Mouse (Mus musculus): Measurements from ENCODE around the gene Bcl9l. TPM values are rescaled to one million over a fixed set of nuclear protein-coding genes. Genes with fewer than 3 reads are reported as not detected.

Bcl9l gene
- polyA plus RNA-seq, 1 experiment = 61.6 TPM

GRCm38 (mm10) chr9:44537625-44538301 is 55.1 kb downstream of the Bcl9l start:
- Histone ChIP-seq H3K4me1 (ENCODE audit: control insufficient read depth, insufficient read depth, low read length) (no peaks in the 10 kb centered on the region), H3K27ac (ENCODE audit: insufficient read depth, low read length) (no peak overlapping the region), H3K4me3 (ENCODE audit: insufficient read depth, low read length) (no peak overlapping the region)
- TF ChIP-seq CTCF (IDR thresholded peaks at IDR 0.05; ENCODE audit: borderline replicate concordance, insufficient read depth, low read length) (no peak), POLR2A (IDR thresholded peaks at IDR 0.05; ENCODE audit: low read depth, low read length) (no peak)

DNA sequence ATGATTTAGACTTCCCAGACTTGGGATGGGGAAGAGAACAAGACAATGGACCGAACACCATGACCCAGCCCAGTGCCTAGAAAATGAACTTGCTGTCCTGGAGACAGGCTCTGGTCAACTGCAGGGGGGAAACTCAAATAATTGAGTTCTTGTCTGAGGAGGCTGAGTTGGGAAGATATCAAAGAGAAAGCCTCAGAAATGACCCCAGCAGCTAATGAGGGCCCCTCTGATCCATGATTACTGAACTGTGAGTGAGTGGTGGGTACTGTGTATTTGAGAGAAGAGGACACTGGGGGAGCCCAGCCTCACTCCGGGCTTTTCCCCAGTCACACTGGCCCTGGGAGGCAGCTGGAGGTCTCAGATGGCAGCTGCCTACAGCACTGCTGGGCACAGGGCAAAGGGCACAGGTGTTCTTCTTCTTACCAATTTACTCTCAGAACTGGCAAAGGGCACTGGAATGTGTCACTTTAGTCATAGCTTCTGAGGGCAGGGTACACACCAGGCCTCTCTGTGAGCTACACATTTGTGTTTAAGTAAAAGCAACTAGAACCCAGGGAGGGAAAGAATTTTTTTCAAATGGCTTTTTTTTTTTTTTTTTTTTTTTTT is 57.3 kb downstream of the Bcl9l start:
- Histone ChIP-seq H3K4me3 (ENCODE audit: insufficient read depth, low read length) (no peak overlapping the region), H3K4me1 (ENCODE audit: control insufficient read depth, insufficient read depth, low read length) (no peaks in the 10 kb centered on the region), H3K27ac (ENCODE audit: insufficient read depth, low read length) (no peak overlapping the region)
- TF ChIP-seq CTCF (IDR thresholded peaks at IDR 0.05; ENCODE audit: borderline replicate concordance, insufficient read depth, low read length) (no peak), POLR2A (IDR thresholded peaks at IDR 0.05; ENCODE audit: low read depth, low read length) (no peak)

- Histone ChIP-seq H3K4me3 (ENCODE audit: insufficient read depth, low read length) (no peak overlapping the region), H3K4me1 (ENCODE audit: control insufficient read depth, insufficient read depth, low read length) (no peaks in the 10 kb centered on the region), H3K27ac (ENCODE audit: insufficient read depth, low read length) (no peak overlapping the region)
- TF ChIP-seq POLR2A (IDR thresholded peaks at IDR 0.05; ENCODE audit: low read depth, low read length) (no peak), CTCF (IDR thresholded peaks at IDR 0.05; ENCODE audit: borderline replicate concordance, insufficient read depth, low read length) (no peak)
Observed at GRCm38 (mm10) chr9:44540676-44541075, 58.1 kb downstream of the Bcl9l start.

DNA sequence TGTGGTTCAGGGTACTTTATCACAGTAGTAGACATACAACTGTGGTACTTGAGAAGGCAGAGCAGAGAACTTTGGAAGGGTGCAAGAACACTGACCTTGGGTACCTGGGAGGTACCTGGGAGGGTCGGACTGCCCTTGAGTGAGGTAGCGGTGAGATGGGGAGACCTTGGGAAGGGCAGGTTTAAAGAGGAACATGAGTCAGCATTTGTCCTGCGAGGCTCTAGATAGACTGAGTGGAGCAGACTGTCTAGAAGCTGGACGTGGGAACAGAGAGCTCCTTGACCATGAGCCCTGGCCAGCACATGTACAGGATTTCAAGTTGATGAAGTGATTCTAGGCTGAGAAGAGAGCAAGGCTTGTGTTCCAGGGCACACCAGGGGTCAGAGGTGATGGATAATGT is 59.7 kb downstream of the Bcl9l start:
- Histone ChIP-seq H3K4me1 (ENCODE audit: control insufficient read depth, insufficient read depth, low read length) (no peaks in the 10 kb centered on the region), H3K27ac (ENCODE audit: insufficient read depth, low read length) (no peak overlapping the region), H3K4me3 (ENCODE audit: insufficient read depth, low read length) (no peak overlapping the region)
- no peak for TF ChIP-seq CTCF (IDR thresholded peaks at IDR 0.05; ENCODE audit: borderline replicate concordance, insufficient read depth, low read length)
- no peak for TF ChIP-seq POLR2A (IDR thresholded peaks at IDR 0.05; ENCODE audit: low read depth, low read length)

DNA sequence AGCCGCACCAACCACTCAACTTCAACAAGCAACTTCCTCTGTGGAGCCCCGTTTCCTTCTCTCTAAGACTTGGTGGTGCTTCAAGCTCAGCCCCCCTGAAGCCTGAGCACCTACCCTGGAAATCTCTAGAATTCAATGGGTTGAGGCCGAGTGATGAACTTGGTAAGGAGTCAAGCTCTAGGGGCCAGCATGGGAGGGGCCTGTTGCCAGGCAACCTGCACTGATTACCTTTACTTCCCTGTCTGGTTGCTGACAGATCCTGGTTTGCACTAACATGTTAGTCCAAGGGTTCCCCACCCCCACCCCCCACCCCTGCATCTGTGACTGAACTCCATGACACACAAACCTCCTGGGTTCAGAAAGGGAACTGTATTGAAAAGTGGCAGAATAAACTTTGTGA is 62.4 kb downstream of the Bcl9l start:
- no peak overlapping the region for H3K4me3 ChIP-seq (ENCODE audit: insufficient read depth, low read length)
- H3K27ac ChIP-seq (ENCODE audit: insufficient read depth, low read length) = no peak overlapping the region
- no peaks in the 10 kb centered on the region for H3K4me1 ChIP-seq (ENCODE audit: control insufficient read depth, insufficient read depth, low read length)
- TF ChIP-seq CTCF (IDR thresholded peaks at IDR 0.05; ENCODE audit: borderline replicate concordance, insufficient read depth, low read length) (no peak), POLR2A (IDR thresholded peaks at IDR 0.05; ENCODE audit: low read depth, low read length) (no peak)

DNA sequence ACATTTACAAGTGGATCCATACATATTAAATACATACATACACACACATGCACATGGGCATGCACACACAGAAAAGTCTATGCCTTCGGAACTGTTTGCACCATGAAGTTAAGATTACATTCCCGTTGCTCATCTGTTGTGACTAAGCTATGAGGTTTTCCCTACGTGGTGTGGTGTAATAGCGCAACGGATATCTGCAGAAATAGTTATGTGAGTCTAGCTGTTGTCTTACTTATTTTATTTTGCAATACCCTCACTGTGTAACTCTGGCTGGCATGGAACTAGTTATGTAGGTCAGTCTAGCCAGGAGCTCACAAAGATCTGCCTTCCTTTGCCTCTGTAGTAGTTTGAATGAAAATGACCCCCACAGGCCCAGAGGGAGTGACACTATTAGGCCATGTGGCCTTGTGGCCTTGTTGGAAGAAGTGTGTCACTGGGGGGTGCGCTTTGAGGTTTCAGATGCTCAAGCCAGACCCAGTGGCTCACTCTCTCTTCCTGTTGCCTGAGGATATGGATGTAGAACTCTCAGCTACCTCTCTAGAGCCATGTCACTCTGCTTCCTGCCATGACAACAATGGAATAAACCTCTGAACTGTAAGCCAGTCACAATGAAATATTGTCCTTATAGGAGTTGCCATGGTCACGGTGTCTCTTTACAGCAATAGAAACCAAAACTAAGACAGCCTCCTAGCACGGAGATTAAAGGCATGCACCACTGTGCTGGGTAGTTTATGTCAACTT is 66.0 kb downstream of the Bcl9l start:
- Histone ChIP-seq H3K27ac (ENCODE audit: insufficient read depth, low read length) (no peak overlapping the region), H3K4me3 (ENCODE audit: insufficient read depth, low read length) (no peak overlapping the region), H3K4me1 (ENCODE audit: control insufficient read depth, insufficient read depth, low read length) (no peaks in the 10 kb centered on the region)
- TF ChIP-seq CTCF (IDR thresholded peaks at IDR 0.05; ENCODE audit: borderline replicate concordance, insufficient read depth, low read length) = no peak
- TF ChIP-seq POLR2A (IDR thresholded peaks at IDR 0.05; ENCODE audit: low read depth, low read length) = no peak

DNA sequence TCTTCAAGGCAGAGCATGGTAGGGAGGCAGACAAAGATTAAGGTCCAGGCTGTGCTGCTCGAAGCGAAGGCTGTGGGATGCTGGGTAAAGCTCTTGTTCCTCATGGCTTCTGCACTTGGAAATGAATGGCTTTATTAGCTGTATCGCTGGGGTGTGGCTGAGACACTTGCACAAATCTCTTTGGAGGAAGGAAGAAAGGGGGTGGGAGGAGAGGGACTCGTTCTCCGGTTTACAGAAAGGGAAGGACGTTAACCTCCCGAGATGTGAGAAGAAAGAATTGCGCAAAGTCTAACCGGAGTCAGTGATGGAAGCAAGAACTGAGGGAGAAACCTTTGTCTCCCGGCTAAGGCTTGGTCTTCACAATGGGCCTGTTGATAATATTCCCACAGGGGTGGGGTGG is 68.5 kb downstream of the Bcl9l start:
- TF ChIP-seq POLR2A (IDR thresholded peaks at IDR 0.05; ENCODE audit: low read depth, low read length) (no peak), CTCF (IDR thresholded peaks at IDR 0.05; ENCODE audit: borderline replicate concordance, insufficient read depth, low read length) (no peak)
- no peak overlapping the region for H3K4me3 ChIP-seq (ENCODE audit: insufficient read depth, low read length)
- H3K4me1 ChIP-seq (ENCODE audit: control insufficient read depth, insufficient read depth, low read length) = no peaks in the 10 kb centered on the region
- H3K27ac ChIP-seq (ENCODE audit: insufficient read depth, low read length) = no peak overlapping the region

GRCm38 (mm10) chr9:44552161-44552560 is 69.5 kb downstream of the Bcl9l start:
- Histone ChIP-seq H3K4me3 (ENCODE audit: insufficient read depth, low read length) (no peak overlapping the region), H3K4me1 (ENCODE audit: control insufficient read depth, insufficient read depth, low read length) (no peaks in the 10 kb centered on the region), H3K27ac (ENCODE audit: insufficient read depth, low read length) (no peak overlapping the region)
- TF ChIP-seq POLR2A (IDR thresholded peaks at IDR 0.05; ENCODE audit: low read depth, low read length) (no peak), CTCF (IDR thresholded peaks at IDR 0.05; ENCODE audit: borderline replicate concordance, insufficient read depth, low read length) (no peak)

Other genes starting within 250 kb of the Bcl9l start
- 44.1 and 47.7 TPM in 2 replicates for gene Cbl, start 248.8 kb upstream of the Bcl9l start, polyA plus RNA-seq (2011; ENCODE audit: insufficient read length, low read depth, missing spikeins)
- not detected in 2 replicates for gene Ccdc153, start 242.1 kb upstream of the Bcl9l start, polyA plus RNA-seq (2011; ENCODE audit: insufficient read length, low read depth, missing spikeins)
- gene Pdzd3, start 231.4 kb upstream of the Bcl9l start, polyA plus RNA-seq (2011; ENCODE audit: insufficient read length, low read depth, missing spikeins) = not detected in 2 replicates
- 5.9 and 6.6 TPM in 2 replicates for gene Nlrx1, start 214.2 kb upstream of the Bcl9l start, polyA plus RNA-seq (2011; ENCODE audit: insufficient read length, low read depth, missing spikeins)
- 1.0 and 1.6 TPM in 2 replicates for gene Abcg4, start 194.2 kb upstream of the Bcl9l start, polyA plus RNA-seq (2011; ENCODE audit: insufficient read length, low read depth, missing spikeins)
- 13.4 and 16.4 TPM in 2 replicates for gene Hinfp, start 177.2 kb upstream of the Bcl9l start, polyA plus RNA-seq (2011; ENCODE audit: insufficient read length, low read depth, missing spikeins)
- gene C2cd2l, start 162.5 kb upstream of the Bcl9l start, polyA plus RNA-seq (2011; ENCODE audit: insufficient read length, low read depth, missing spikeins) = 9.4 and 10.5 TPM in 2 replicates
- gene Dpagt1, start 156.8 kb upstream of the Bcl9l start, polyA plus RNA-seq (2011; ENCODE audit: insufficient read length, low read depth, missing spikeins) = 39.7 and 54.7 TPM in 2 replicates
- 50.9 and 74.7 TPM in 2 replicates for gene H2afx, start 148.1 kb upstream of the Bcl9l start, polyA plus RNA-seq (2011; ENCODE audit: insufficient read length, low read depth, missing spikeins)
- 46.8 and 51.9 TPM in 2 replicates for gene Hmbs, start 138.6 kb upstream of the Bcl9l start, polyA plus RNA-seq (2011; ENCODE audit: insufficient read length, low read depth, missing spikeins)
- 33.8 and 35.4 TPM in 2 replicates for gene Vps11, start 121.2 kb upstream of the Bcl9l start, polyA plus RNA-seq (2011; ENCODE audit: insufficient read length, low read depth, missing spikeins)
- gene Hyou1, start 103.3 kb upstream of the Bcl9l start, polyA plus RNA-seq (2011; ENCODE audit: insufficient read length, low read depth, missing spikeins) = 88.7 and 101 TPM in 2 replicates
- 7.0 and 7.7 TPM in 2 replicates for gene Slc37a4, start 86.0 kb upstream of the Bcl9l start, polyA plus RNA-seq (2011; ENCODE audit: insufficient read length, low read depth, missing spikeins)
- gene Rps25, start 75.7 kb upstream of the Bcl9l start, polyA plus RNA-seq (2011; ENCODE audit: insufficient read length, low read depth, missing spikeins) = 2,978 and 3,912 TPM in 2 replicates
- gene Trappc4, start 75.2 kb upstream of the Bcl9l start, polyA plus RNA-seq (2011; ENCODE audit: insufficient read length, low read depth, missing spikeins) = 104 and 112 TPM in 2 replicates
- gene Ccdc84, start 64.3 kb upstream of the Bcl9l start, polyA plus RNA-seq (2011; ENCODE audit: insufficient read length, low read depth, missing spikeins) = 10.2 and 13.4 TPM in 2 replicates
- not detected in 2 replicates for gene Foxr1, start 41.7 kb upstream of the Bcl9l start, polyA plus RNA-seq (2011; ENCODE audit: insufficient read length, low read depth, missing spikeins)
- gene Upk2, start 27.8 kb upstream of the Bcl9l start, polyA plus RNA-seq (2011; ENCODE audit: insufficient read length, low read depth, missing spikeins) = not detected in 2 replicates
- not detected in 2 replicates for gene Cxcr5, start 79.1 kb downstream of the Bcl9l start, polyA plus RNA-seq (2011; ENCODE audit: insufficient read length, low read depth, missing spikeins)
- gene Ddx6, start 122.1 kb downstream of the Bcl9l start, polyA plus RNA-seq (2011; ENCODE audit: insufficient read length, low read depth, missing spikeins) = 164 TPM in 2 replicates
- not detected in 2 replicates for gene Treh, start 190.4 kb downstream of the Bcl9l start, polyA plus RNA-seq (2011; ENCODE audit: insufficient read length, low read depth, missing spikeins)